Mouse (Mus musculus): ENCODE measurements around the gene Il20ra.
"Not testable (repeated sequence)": the region's sequence is repeated elsewhere in the genome, so short reads cannot be mapped to it uniquely, and the experiment has no call there.

Gene Il20ra

GRCm38 (mm10) chr10:19712421-19712836, at the start of gene Il20ra:
Gene Il20ra (plus strand): TSS chr10:19712570.
- peak; percentile 17 to 36 for DNase-seq (ENCODE audit: low spot score in 2 of 2)

GRCm38 (mm10) chr10:19668973-19669372, 43.4 kb upstream of the Il20ra start:
- no peak for DNase-seq (ENCODE audit: low spot score in 2 of 2)

DNA sequence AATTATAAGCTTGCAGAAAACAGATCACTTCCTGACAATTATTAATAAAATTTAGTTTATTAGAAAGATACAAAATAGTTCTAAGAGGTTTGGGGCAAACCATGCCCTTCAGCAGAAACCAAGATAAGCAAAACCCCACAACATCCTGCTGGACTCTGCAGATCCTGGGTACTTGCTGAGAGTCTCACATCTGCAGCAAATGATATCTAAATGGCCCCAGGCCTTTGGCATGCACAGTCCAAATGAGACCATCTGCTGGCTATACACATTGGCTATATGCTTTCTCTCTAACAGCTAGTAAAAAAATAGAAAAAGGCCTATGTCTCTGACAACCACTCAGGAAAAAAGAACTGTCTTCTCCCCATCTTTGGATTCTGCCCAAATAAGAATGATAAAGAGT, 40.4 kb upstream of the Il20ra start:
- DNase-seq (ENCODE audit: low spot score in 2 of 2) = no peak

DNA sequence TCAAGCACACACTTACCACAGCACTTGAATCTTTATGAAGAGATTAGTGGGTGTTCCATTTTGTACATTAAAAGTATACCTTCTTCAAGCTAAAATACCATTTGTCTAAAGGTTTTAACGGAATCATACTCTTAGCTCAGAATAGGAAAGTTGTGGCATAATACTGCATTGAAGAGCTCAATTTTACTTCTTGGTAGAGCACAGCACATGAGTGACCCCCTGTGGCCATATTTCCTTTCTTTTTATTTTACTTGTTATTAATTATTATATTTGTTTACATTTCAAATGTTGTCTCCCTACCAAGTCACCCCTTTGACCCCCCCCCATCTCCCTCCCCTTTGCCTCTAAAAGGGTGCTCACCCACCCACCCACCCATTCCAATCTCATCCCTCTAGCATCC, 39.2 kb upstream of the Il20ra start:
- no peak for DNase-seq (ENCODE audit: low spot score in 2 of 2)

DNA sequence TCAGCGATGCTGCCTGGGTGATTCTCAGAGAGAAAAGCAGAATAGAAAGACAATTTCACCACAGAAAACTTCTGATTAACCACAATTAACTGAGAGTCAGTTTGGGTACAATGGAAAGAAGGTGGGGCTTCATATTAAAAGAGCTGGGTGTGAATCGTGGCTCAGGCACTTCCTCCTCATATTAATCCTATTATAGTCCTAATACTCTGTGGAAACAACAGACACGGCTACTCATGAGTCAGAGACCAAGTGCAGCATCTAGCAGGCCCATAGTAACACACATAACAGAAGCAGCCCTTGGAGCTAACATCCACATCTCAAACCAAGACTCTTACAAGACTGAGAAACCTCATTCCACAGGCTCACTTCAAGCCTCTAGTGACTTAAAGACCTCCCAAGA, 24.7 kb upstream of the Il20ra start:
- DNase-seq (ENCODE audit: low spot score in 2 of 2) = no peak

- no peak for DNase-seq (ENCODE audit: low spot score in 2 of 2)
Observed at GRCm38 (mm10) chr10:19691287-19691686, 21.1 kb upstream of the Il20ra start.

- peak; percentile 37 to 46 for DNase-seq (ENCODE audit: low spot score in 2 of 2)
Observed at GRCm38 (mm10) chr10:19691771-19692170, 20.6 kb upstream of the Il20ra start.

DNA sequence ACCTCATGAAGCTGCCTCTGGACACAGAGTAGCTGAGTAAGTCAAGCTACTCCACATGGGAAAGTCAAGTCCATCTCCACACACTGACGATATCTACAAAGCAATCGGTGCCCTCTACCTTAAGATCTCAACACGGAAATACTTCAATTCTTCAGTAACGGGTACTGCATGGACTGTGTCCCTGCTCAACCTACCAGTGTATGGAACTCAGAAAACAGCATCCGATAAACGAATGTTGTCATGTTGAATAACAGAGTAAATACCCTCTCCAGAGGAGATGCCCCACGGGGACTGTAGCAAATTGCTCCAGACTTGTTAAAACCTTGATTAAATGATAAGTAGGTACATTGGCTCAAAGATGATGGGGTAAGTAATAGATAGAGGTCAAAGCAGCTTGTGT, 20.0 kb upstream of the Il20ra start:
- no peak for DNase-seq (ENCODE audit: low spot score in 2 of 2)

DNA sequence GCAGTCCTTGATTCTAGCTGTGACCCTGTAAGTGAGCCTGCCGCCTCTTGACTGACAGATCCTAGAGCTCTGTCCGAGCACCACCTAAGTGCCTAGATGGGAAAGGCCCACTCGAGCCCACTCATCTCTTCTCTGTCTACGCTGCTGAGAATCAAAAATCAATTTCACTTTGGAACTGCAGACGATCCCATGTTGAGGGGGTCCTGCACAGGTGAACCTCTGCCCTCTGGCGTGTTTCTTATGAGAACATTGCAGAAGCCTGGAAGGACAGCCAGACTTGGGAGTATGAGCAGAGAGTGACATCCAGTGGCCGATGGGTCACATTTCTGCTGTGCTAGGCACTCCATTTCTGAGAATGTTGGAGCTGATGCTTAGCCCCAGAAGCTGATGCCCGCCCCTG, 19.4 kb upstream of the Il20ra start:
- peak; percentile 19 to 48 for DNase-seq (ENCODE audit: low spot score in 2 of 2)

GRCm38 (mm10) chr10:19693629-19694028, 18.7 kb upstream of the Il20ra start:
- DNase-seq (ENCODE audit: low spot score in 2 of 2) = no peak

DNA sequence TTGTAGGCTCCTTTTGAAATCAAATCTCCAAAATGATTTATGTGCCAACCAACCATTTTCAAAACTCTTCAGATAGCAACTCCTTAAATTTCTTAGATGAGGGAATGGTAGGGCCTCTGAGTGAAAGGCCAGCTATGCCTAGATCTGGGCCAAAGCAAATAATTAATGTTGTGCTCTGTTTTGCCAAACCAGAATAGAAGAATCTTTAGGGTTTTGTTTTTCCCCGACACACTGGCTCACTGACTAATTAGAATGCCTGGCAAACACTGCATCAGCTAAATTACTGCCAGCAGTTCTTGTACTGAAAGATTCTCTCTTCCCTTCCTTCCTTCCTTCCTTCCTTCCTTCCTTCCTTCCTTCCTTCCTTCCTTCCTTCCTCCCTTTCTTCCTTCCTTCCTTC, 13.0 kb upstream of the Il20ra start:
- DNase-seq (ENCODE audit: low spot score in 2 of 2) = no peak

- no peak for DNase-seq (ENCODE audit: low spot score in 2 of 2)
Observed at GRCm38 (mm10) chr10:19704445-19704844, 7.9 kb upstream of the Il20ra start.

DNA sequence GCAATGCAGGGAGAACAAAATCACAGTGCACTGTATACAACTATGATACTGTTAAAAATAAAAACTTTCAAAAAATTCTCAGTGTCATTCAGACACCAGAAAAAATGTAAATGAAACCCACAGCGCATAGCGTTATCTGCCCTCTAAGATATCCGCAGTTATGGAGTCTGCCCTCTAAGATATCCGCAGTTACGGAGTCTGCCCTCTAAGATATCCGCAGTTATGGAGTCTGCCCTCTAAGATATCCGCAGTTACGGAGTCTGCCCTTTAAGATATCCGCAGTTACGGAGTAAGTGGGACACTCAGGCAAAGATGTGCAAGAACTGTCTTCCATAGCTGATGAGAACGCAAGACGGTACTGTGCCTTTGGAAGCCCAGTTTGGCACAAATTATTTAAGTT, 4.6 kb upstream of the Il20ra start:
- DNase-seq (ENCODE audit: low spot score in 2 of 2) = no peak

DNA sequence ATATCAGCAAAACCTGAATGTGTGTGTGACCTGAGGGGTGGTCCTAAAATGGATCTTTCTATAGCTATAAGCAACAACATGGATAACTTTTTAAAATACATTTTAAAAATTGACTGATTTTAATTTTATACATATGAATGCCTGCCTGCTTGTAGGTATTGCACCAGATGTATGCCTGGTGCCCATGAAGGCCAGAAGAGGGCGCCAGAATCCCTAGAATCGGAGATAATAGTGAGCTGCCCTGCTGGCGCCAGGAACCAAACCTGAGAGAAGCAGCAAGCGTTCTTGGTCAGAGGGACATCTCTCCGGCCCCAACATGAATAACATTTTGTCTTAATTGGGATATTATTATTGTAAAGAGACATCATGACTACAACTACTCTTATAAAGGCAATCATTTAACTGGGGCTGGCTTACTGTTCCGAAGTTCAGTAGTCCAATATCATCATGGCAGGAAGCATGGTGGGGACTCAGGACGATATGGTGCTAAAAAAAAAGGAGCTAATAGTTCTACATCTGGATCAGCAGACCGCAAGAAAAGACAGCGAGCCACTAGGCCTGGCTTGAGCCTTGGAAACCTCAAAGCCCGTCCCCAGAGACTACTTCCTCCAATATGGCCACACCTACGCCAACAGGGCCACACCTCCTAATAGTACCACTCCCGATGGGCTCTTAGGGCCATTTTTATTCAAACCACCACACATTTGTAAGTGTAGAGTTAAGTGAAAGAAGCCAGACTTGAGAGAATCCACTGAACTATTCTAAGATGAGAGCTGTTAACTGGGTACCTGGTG, 3.9 kb upstream of the Il20ra start:
- DNase-seq (ENCODE audit: low spot score in 2 of 2) = no peak

- DNase-seq (ENCODE audit: low spot score in 2 of 2) = no peak
Observed at GRCm38 (mm10) chr10:19711020-19711419, 1.4 kb upstream of the Il20ra start.

GRCm38 (mm10) chr10:19711551-19712171, 709 bp upstream of the Il20ra start:
- no peak for DNase-seq (ENCODE audit: low spot score in 2 of 2)

DNA sequence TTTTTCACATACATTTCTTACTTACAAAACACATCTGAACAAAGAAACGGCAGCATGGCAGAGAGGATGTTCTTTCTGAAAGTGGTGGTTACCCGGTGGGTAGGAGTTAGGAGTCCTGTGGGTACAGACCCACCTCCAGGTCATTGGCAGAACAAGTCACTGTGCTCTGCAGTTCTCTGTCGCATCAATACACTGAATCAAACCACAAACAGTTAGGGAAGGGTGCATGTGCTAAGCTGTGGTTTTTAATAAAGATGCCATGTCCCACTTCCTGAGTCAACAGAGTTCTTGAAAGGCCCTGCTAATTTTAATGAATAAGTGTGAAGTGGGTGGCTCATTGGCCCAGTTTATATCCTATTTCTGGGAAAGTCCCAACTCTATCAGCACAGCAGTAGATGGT, 6.3 kb downstream of the Il20ra start:
- no peak for DNase-seq (ENCODE audit: low spot score in 2 of 2)

GRCm38 (mm10) chr10:19722320-19722719, 9.9 kb downstream of the Il20ra start:
- DNase-seq (ENCODE audit: low spot score in 2 of 2) = no peak

- no peak for DNase-seq (ENCODE audit: low spot score in 2 of 2)
Observed at GRCm38 (mm10) chr10:19724158-19724832, 11.9 kb downstream of the Il20ra start.

- not testable (repeated sequence) for DNase-seq (ENCODE audit: low spot score in 2 of 2)
Observed at GRCm38 (mm10) chr10:19738442-19738841, 26.1 kb downstream of the Il20ra start.

- DNase-seq (ENCODE audit: low spot score in 2 of 2) = no peak
Observed at GRCm38 (mm10) chr10:19745662-19746061, 33.3 kb downstream of the Il20ra start.

DNA sequence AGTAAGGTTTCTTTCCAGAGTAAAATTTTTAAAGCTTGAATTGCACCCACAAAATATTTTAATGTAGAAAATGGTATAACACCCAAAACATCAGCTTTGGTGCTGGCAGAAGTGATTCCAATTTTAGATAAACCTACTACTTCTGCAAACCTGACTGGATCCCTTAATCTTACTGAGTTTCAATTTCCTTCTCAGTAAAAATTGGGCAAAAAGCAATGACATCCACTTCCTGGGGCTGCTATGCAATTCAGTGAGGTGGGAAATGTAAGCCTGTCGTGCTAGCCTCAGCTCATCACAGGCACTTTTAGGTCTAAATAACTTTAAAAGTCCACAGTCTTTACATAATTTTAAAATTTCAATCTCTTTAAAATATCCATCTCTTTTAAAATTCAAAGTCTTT, 33.8 kb downstream of the Il20ra start:
- no peak for DNase-seq (ENCODE audit: low spot score in 2 of 2)

GRCm38 (mm10) chr10:19747661-19748060, 35.3 kb downstream of the Il20ra start:
- DNase-seq (ENCODE audit: low spot score in 2 of 2) = no peak
